Mouse (Mus musculus) layer of hippocampus, postnatal 10 days (tissue): ENCODE data around the gene Igf2bp3. TPM values are rescaled to one million over a fixed set of nuclear protein-coding genes. Genes with fewer than 3 reads are reported as not detected.
"Not testable (repeated sequence)": the region's sequence is repeated elsewhere in the genome, so short reads cannot be mapped to it uniquely, and the experiment has no call there.

Experiments
- DNase-seq, 2 experiments: peaks; one replicate each; pipeline ENCODE4 v3.0.0; 2021; ENCODE audit warnings: low spot score in 2 of 2
- long read RNA-seq: library from polyadenylated mRNA; stranded (forward); transcript quantifications from one replicate; pipeline ENCODE4 v2.0.0, GENCODE M21; 2023
- total RNA-seq, 2 experiments: library from RNA; stranded (reverse); gene quantifications; 2 replicates each; pipeline ENCODE4 v1.2.3; 2021

Igf2bp3 gene
- total RNA-seq = 1 to 10 TPM; 1.4 TPM
- long read RNA-seq, partial matches to known transcripts = 0 of 45 reads
- long read RNA-seq, other reads (novel, unspliced or antisense) = 45 of 45 reads

GRCm38 (mm10) chr6:49214928-49215747, at the start of gene Igf2bp3:
Gene Igf2bp3, minus strand, starts transcription at chr6:49214957.
- no peak for DNase-seq

DNA sequence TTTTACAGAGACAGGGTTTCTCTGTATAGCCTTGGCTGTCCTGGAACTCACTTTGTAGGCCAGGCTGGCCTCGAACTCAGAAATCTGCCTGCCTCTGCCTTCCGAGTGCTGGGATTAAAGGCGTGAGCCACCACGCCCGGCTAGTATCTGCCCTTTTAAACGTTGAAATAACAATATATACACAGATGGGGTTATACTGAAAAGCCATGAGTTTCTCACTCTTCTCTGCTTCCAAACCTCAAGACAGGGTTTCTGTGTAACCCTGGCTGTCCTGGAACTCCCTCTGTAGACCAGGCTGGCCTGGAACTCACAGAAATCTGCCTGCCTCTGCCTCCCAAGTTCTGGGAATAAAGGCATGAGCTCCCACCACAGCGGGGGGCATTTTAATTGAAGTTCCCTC, 49.7 kb upstream of the Igf2bp3 start:
- not testable (repeated sequence) for DNase-seq

DNA sequence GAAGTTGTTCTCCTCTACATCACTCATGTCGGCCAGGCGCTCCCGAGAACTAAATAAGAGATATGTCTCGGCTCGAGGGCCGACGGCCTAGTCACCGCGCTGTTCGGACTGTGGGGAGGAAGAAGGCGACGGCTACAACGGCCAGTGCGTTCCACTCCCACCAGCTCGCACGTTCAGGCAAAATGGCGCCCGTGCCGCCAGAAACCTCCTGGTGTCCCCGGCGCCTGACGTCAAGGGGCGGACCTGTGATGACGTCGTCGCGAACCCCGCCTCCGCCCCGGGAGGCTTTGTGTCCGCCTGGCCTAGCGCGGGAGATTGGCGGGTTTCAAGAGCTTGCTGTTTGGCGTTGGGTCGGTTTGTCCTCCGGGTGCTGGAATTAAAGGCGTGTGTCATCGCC, 49.1 kb upstream of the Igf2bp3 start, which contains the start of gene Tra2a:
TSS of gene Tra2a (minus strand) at position 187 of the 397 bp plus-strand sequence.
- DNase-seq = peak; percentile 95 to 97

GRCm38 (mm10) chr6:49263081-49263846, 48.5 kb upstream of the Igf2bp3 start:
- peak in 1 of 2 experiments; percentile 51 for DNase-seq

- no peak for DNase-seq
Observed at GRCm38 (mm10) chr6:49262421-49262820, 47.7 kb upstream of the Igf2bp3 start.

DNA sequence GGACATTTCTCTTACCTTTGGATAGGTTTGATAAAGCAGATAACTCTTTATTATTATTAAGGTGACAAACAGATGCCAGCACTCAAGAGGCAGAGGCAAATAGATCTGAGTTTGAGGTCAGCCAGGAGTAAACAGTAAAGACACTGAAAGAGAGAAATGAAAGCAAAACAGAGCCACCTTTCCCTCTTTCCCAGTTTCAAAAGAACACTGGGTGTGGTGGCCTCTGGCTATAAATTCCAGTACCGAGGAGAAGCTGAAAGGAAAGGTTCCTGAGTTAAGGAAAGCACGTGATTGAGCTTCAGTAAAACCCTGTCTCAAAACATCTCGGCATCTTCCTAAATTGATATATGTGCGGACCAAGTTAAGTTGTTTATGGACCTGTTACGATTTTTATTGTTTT, 45.0 kb upstream of the Igf2bp3 start:
- no peak for DNase-seq

GRCm38 (mm10) chr6:49257880-49258279, 43.1 kb upstream of the Igf2bp3 start:
- no peak for DNase-seq

- DNase-seq = no peak
Observed at GRCm38 (mm10) chr6:49252207-49252606, 37.5 kb upstream of the Igf2bp3 start.

GRCm38 (mm10) chr6:49251199-49251598, 36.4 kb upstream of the Igf2bp3 start:
- no peak for DNase-seq

DNA sequence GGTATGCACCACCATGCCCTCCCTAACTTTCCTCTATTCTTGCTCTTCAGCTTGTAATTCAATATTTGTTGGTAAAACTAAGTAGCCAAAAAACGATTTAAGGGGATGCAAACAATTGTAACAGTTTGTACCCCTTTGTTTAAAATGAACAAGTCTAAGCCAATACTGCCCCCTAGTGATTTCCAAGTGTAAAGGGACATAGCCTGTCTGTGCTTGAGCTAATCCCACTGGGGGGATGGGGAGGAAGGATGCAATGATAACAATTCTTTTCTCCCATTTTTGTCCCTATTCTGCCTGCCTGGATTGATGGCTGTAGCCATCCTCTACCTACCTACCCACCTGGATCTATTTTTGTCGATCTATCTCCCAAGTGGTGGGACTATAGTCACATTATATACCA, 32.5 kb upstream of the Igf2bp3 start:
- no peak for DNase-seq

DNA sequence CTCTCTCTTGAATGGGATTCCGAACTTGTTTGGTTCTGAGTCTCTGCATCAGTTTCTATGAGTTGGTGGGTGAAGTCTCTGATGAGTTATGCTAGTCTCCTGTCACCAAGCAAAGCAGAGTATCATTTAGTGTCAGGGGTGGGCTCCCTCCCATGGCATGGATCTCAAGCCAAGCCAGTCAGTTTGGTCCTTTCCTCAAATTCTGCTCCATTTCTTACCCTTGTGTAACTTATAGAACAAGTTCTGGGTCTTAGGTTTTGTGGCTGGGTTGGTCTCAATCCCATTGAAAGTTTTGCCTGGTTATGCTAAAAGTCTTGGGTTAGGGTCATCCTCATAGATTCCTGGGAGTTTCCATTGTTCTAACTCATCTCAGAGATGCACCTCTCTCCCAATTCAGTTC, 27.6 kb upstream of the Igf2bp3 start:
- DNase-seq = no peak

- no peak for DNase-seq
Observed at GRCm38 (mm10) chr6:49241562-49241961, 26.8 kb upstream of the Igf2bp3 start.

DNA sequence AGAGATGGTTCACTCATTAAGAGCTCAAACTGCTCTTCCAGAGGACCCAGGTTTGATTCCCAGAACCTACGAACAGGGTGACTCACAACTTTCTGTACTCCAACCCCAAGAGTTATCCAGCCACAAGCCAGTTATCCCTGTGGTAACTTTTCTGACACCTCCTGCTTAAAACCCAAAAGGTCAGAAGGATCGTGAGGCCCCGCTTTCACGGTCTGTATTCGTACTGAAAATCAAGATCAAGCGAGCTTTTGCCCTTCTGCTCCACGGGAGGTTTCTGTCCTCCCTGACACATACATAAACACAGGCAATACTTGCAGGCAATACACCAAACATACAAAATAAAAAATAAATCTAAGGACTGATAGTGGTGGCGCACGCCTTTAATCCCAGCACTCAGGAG, 21.6 kb upstream of the Igf2bp3 start:
- DNase-seq = peak; percentile 100

GRCm38 (mm10) chr6:49233356-49233755, 18.6 kb upstream of the Igf2bp3 start:
- DNase-seq = no peak

DNA sequence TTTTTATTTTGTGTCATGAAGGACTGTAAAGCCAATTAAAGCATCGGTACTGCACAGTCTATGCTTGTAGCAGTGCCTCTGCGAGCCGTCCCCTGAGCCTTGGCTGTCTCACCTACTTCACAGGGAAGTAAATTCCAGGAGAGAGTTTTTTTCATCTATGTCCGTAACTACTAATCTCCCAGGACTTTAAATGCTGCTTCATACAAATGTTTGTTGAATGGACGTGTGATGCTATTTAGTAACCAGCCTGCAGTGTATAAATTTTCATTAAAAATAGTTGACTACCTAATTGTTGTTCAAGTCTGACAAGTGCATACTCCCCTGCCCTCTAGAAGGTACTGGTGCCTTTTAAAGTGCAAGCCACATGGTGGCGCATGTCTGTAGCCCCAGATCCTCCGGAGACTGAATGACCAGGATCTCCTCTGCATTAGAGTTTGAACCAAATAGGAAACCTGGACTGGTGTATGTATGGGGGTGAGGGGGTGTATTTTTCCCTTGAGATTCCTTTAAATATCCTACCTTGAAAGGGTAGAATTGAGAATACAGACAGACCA, 13.4 kb upstream of the Igf2bp3 start:
- peak in 1 of 2 experiments; percentile 26 for DNase-seq

DNA sequence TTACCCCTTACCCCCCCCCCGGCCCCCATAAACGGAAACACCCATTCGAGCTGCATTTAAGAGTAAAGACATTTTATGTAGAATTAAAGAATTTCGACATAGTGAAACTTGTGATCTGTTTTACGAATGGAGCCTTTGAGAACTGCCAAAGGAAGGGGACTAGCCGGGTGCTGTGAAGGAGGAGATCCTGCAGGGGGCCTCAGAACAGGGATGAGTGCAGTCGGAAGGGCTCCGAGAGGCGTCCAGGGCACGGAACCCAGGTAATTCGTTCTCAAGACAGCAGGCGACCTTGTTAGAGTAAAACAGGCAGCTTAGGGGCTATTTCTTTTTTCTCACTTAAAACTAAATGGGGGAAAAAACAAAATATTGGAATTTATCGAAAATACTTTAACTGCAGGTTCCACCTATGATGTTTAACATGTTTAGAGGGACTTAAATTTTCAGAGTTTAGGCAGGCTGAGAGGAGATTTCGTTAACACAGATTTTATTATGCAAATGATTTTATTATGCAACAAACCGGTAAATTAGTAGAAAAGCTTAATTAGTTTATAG, 12.5 kb upstream of the Igf2bp3 start:
- peak; percentile 19 to 38 for DNase-seq

DNA sequence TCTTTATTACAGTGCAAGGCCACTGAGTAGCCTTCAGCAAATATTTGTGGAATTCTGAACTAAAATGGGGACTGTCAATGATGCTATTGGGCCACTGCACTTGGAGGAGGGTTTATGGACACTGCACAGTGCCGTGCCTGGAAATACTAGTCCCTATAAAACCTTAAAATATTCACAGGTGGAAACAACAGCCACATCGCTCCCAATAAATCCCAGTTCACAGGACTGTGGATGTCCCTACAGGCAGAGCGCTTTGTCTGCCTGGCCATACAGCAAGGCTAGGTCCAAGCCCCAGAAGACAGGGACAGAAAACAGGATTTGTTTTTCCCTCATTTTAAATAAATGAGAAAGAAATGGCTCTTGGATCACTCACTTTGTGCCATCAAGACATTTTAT, 11.0 kb upstream of the Igf2bp3 start:
- no peak for DNase-seq

DNA sequence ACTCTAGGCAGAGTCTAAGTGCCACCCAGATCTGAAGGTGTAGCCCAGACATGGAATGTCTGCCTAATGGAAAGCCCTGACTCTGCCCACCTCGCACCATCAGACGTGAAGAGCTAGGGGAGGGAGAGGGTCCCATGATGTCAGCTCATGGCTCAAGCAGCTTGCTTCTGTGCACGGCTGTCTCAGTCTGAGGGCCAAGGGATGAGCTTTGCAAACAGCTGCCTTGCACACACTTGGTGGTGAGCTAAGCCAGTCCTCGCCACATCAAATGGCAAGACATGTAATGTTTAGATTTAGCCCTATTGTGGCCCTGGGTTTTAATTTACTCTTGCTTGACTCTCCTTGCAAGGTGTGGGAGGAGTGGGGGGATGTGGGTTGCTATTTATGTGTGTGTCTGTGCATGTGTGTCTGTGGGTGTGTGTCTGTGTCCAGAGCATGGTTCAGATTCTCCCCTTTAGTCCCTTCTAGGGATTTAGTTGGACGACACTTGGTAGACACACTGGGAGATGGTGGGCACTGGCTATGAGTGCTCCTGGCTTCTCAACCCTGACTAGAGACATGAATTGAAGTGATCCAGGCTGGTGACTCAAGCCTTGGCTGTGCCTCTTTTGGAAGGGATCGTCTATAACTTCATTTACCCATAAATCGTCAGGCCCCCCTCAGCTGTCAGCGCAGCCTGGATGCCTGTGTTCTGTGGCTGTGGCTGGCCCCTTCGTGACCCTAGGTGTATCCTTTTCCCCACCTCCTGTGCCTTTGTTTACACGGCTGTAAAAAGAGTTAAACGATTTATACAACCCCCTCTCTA, 10.4 kb upstream of the Igf2bp3 start:
- no peak for DNase-seq

DNA sequence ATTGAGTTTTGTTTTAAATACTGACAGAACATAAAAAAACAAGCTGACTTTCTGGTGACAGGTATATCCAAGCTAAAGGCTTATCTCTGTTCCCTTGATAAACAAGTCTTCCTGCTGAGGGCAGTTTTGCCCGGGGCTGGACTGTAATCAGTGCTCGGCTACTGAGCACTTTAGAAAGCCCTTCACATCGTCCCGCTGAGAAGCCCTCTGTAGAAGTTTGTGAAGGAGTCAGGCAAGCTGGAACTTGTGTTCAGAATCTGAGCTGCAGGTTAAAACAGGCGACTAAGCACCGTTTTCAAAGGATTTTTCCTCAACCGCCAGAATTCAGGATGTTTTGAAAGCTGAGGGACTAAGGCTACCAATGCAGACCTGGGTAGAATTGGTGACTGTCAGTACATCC, 7.1 kb upstream of the Igf2bp3 start:
- DNase-seq = no peak

GRCm38 (mm10) chr6:49219920-49220604, 5.3 kb upstream of the Igf2bp3 start:
- DNase-seq = no peak
